Mouse (Mus musculus) hindbrain, embryonic 10.5 days (tissue): ENCODE measurements at regions not wholly inside any gene's neighbourhood (a gene's known extent, or its start where the extent isn't known, plus 50 kb on each side); places are given as distances from the start of the nearest gene placed in this dataset.
A peak's percentile ranks its signal among the peaks of the same experiment; 100 is the strongest.

Source experiments
- DNase-seq: peaks from one replicate; pipeline ENCODE4 v3.0.0-alpha.2; 2017; ENCODE audit warnings: low spot score
- H3K27ac ChIP-seq: fragments of 300-500 bp; sonication (generic); 2 replicates; pipeline ENCODE4 v1.5.1; 2016; ENCODE audit warnings: mild to moderate bottlenecking, moderate library complexity
- H3K27me3 ChIP-seq: fragments of 300-500 bp; sonication (generic); 2 replicates; pipeline ENCODE4 v1.6.1; 2016; ENCODE audit warnings: mild to moderate bottlenecking; ENCODE audit not compliant: poor library complexity, insufficient read depth, severe bottlenecking
- H3K36me3 ChIP-seq: fragments of 300-500 bp; sonication (generic); 2 replicates; pipeline ENCODE4 v1.6.1; 2016; ENCODE audit warnings: mild to moderate bottlenecking, moderate library complexity
- H3K4me1 ChIP-seq: fragments of 300-500 bp; sonication (generic); replicated peaks from 2 replicates; pipeline ENCODE4 v1.6.1; 2016; ENCODE audit warnings: mild to moderate bottlenecking
- H3K4me3 ChIP-seq: fragments of 300-500 bp; sonication (generic); 2 replicates; pipeline ENCODE4 v1.5.1; 2016; ENCODE audit warnings: mild to moderate bottlenecking, moderate library complexity
- H3K9me3 ChIP-seq: fragments of 300-500 bp; sonication (generic); 2 replicates; pipeline ENCODE4 v1.6.1; 2016; ENCODE audit warnings: mild to moderate bottlenecking, moderate library complexity
- WGBS: fragments of 180-500 bp; shearing (Covaris S2); methylation state at CpG from one replicate; pipeline ENCODE4 v1.1.7; 2016; 5-methylcytosine and 5-hydroxymethylcytosine counted together

DNA sequence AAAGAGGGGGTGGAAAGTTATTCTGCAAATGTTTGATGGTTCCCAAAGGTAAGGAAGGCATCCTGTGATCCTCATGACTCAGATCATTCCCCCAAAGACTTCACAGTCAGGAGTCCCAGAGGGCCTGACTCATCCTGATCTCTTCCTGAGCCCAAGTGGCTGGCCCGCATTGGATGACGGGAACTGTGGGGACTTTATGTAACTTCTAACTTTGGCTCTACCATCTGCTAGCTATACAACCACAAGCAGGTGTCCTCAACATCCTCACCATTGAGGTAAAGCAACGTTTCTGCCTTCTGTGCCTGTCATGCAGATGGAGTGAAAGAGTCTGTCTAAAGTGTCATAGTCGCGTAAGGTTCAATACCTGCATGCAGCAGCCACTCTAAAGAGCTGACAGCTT lies 501.6 kb upstream of the Gm10131 start:
- DNase-seq = no peak
- H3K4me1 ChIP-seq = no peaks in the 10 kb centered on the region; the same call in 1 of the 2 replicates
- H3K9me3 ChIP-seq = no peaks in the 10 kb centered on the region
- no peaks in the 10 kb centered on the region for H3K36me3 ChIP-seq
- H3K4me3 ChIP-seq = no peak overlapping the region
- 89% methylated on average over 5 of the region's 5 CpGs for WGBS
- no peak overlapping the region for H3K27ac ChIP-seq
- H3K27me3 ChIP-seq = no peaks in the 10 kb centered on the region

DNA sequence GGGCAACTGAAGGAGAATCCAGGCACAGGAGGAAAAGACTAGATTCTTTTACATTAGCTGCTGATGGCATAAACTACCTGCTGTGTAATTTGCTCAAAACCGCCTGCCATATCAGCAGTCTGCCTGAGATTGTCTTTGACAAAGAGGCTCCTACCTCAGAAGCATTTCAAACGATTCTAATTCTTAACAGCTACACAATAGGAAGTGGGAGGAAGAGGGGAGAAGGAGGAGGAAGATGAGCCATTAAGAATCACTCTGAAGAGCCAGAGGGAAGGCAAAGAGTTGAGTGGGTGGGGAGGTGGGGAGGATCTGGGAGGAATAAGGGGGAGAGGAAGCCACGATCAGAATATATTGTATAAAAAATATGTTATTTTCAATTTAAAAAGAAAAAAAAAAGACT lies 500.9 kb upstream of the Gm10131 start:
- Histone ChIP-seq H3K9me3 (no peaks in the 10 kb centered on the region), H3K27me3 (no peaks in the 10 kb centered on the region), H3K36me3 (no peaks in the 10 kb centered on the region), H3K27ac (no peak overlapping the region), H3K4me3 (no peak overlapping the region), H3K4me1 (no peaks in the 10 kb centered on the region)
- no peak for DNase-seq
- 71% methylated on average over 3 of the region's 3 CpGs for WGBS

DNA sequence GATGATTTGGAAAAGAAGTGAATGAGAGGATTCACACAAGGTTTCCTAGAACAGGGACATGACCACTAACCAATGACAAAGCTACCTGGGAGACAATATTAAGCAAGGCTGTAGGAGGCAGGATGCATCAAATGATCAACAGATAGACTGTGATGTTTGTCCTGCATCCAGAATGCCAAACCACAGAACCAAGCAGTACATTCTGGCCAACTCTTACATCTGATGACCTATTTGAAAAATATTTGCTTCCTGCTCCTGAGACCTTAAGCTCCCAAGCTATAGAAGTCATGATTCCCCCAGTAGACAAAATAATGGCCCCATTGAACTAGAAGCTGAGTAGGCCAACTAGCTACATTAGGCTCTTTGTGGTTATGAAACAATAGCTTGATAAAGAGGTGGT lies 498.6 kb upstream of the Gm10131 start:
- Histone ChIP-seq H3K27me3 (no peaks in the 10 kb centered on the region), H3K36me3 (no peaks in the 10 kb centered on the region), H3K9me3 (no peaks in the 10 kb centered on the region), H3K4me1 (no peaks in the 10 kb centered on the region), H3K27ac (no peak overlapping the region), H3K4me3 (no peak overlapping the region)
- no peak for DNase-seq

DNA sequence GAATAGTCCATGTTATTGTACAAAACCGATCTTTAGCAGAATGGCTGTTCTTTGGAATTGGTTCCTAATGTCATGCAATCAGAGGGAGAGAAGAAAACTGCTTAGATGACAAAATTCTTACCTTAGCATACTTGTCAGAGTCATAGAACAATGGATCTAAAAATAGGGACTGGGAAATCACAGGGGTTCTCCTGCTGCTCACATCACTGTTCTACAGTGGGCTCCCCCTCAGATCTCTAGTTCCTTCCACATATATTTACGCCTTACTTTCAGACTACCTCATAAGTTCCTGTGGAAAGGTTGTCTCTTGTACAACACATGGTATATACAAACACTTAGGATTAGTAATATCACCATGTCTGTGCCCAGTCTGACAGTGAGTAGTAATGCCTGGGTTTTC lies 495.9 kb upstream of the Gm10131 start:
- H3K9me3 ChIP-seq = no peaks in the 10 kb centered on the region
- H3K27ac ChIP-seq = no peak overlapping the region
- H3K36me3 ChIP-seq = no peaks in the 10 kb centered on the region
- no peak for DNase-seq
- H3K27me3 ChIP-seq = no peaks in the 10 kb centered on the region
- no peaks in the 10 kb centered on the region for H3K4me1 ChIP-seq
- WGBS = 94% methylated on average over 2 of the region's 2 CpGs
- H3K4me3 ChIP-seq = no peak overlapping the region

DNA sequence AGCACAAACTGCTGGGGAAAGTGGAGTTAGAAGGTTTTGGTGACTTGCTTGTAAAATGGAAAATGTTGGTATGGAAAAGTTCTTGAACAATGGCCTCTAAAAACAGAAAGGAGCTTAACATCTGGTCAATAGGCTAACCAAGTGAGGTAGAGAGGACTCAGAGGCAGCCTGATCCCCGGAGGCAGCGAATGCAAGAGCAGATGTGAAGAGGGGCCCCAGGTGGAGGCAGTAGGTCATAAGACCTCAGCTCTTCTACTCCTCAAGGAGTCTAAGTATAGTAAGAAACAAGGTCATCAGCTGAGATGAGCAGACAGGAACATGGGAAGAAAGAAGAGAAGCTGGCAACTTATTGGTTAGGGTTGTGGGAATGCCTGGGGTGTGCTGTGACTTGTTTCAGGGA lies 493.5 kb upstream of the Gm10131 start:
- 0 out of 2 replicates have a peak, but pooled peaks cover 3% of the 10 kb centered on the region for H3K4me1 ChIP-seq
- DNase-seq = no peak
- H3K27ac ChIP-seq = no peak overlapping the region
- 89% methylated on average over 2 of the region's 2 CpGs for WGBS
- H3K4me3 ChIP-seq = no peak overlapping the region
- no peaks in the 10 kb centered on the region for H3K36me3 ChIP-seq
- H3K27me3 ChIP-seq = 0 out of 2 replicates have a peak, but pooled peaks cover 2% of the 10 kb centered on the region
- no peaks in the 10 kb centered on the region for H3K9me3 ChIP-seq

DNA sequence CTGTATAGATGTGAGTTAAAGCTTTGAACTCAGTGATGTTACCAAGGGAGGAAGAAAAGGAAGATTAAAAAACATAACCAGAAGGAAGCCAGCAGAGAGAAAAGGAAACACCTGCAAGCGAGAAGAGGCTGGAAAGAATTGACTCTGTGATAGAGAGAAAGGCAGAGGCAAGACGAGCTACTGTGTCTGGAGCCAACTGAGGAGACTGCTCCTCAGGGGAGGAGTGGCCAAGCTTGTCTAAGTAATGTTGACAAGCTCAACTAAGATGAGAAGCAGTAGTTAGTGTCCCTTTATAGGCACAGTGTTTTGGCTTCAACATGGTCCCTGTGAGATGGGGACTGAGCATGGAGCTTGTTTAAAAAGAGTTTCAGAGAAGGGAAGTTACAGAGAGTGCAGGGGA lies 493.0 kb upstream of the Gm10131 start:
- Histone ChIP-seq H3K4me1 (0 out of 2 replicates have a peak, but pooled peaks cover 3% of the 10 kb centered on the region), H3K27me3 (0 out of 2 replicates have a peak, but pooled peaks cover 4% of the 10 kb centered on the region), H3K4me3 (no peak overlapping the region), H3K36me3 (no peaks in the 10 kb centered on the region), H3K9me3 (no peaks in the 10 kb centered on the region), H3K27ac (no peak overlapping the region)
- 77% methylated on average over 2 of the region's 2 CpGs for WGBS
- DNase-seq = no peak

DNA sequence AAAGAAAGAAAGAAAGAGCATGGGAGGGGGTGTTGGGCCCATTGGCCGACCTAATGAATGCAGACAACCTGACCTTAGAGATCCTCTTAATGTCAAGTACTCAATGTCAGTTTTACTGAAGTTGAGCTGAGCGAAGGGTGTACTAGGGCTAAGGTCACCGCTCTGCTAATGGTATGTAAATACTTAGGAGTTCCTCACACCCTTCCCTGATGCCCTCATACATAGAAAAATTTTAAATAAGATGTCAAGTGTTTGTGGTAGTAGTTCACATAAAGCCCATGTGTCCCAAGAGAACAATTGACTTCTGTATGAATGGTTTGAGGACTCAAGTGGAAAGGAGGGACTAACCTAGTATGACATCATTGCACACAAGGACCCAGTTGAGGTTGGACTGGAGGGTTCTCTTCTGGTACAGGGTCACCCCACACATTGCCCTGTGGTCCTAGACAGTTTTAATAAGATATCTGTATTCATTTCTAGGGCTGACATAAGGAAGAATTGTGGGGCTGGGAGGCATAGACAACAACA lies 490.0 kb upstream of the Gm10131 start:
- H3K27me3 ChIP-seq = 0 out of 2 replicates have a peak, but pooled peaks cover 4% of the 10 kb centered on the region
- WGBS = 72% methylated on average over 3 of the region's 3 CpGs
- no peak overlapping the region for H3K4me3 ChIP-seq
- H3K4me1 ChIP-seq = 0 out of 2 replicates have a peak, but pooled peaks cover 3% of the 10 kb centered on the region
- no peak for DNase-seq
- no peaks in the 10 kb centered on the region for H3K9me3 ChIP-seq
- no peak overlapping the region for H3K27ac ChIP-seq
- no peaks in the 10 kb centered on the region for H3K36me3 ChIP-seq

DNA sequence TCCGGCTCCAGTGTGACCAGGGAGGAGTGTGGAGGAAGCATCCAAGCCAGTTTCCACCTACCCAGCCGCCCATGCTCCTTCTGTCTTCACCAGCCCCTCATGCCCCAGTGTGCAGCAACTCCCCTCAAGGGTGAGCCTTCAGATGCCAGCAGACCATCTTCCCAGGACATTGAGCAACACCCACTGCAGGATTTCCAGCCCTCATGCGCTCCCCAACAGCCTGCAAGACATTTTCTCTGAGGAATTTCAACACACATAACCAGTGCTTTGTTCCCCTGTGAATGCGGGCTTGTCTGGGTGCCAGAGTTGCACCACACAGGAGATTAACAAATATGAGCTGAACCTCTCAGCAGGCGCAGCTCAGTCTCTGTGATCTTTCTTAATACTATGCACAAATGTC lies 489.3 kb upstream of the Gm10131 start:
- Histone ChIP-seq H3K36me3 (no peaks in the 10 kb centered on the region), H3K9me3 (no peaks in the 10 kb centered on the region), H3K27ac (peak overlapping the region; percentile 0; the same call in 1 of the 2 replicates), H3K4me1 (0 out of 2 replicates have a peak, but pooled peaks cover 3% of the 10 kb centered on the region), H3K4me3 (no peak overlapping the region), H3K27me3 (0 out of 2 replicates have a peak, but pooled peaks cover 4% of the 10 kb centered on the region)
- 74% methylated on average over 5 of the region's 5 CpGs for WGBS
- DNase-seq = no peak

DNA sequence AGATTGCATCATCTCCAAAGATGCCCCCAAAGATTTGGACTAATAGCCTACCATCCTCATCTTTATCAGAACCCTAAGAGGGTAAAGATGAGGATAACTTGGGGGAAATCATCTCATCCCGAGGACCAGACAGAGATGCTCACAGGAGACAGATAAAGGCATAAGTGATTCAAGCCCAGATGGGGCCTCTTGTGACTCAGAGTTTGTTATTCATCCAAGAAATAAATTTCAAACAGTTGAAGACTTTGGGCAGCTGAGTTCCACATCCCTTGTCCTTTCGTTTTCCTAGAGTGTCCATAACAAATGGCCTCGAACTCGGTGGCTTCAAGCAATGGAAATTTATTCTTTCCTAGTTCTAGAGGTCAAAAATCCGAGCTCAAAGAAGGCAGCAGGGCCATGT lies 485.1 kb upstream of the Gm10131 start:
- H3K4me1 ChIP-seq = 0 out of 2 replicates have a peak, but pooled peaks cover 3% of the 10 kb centered on the region

DNA sequence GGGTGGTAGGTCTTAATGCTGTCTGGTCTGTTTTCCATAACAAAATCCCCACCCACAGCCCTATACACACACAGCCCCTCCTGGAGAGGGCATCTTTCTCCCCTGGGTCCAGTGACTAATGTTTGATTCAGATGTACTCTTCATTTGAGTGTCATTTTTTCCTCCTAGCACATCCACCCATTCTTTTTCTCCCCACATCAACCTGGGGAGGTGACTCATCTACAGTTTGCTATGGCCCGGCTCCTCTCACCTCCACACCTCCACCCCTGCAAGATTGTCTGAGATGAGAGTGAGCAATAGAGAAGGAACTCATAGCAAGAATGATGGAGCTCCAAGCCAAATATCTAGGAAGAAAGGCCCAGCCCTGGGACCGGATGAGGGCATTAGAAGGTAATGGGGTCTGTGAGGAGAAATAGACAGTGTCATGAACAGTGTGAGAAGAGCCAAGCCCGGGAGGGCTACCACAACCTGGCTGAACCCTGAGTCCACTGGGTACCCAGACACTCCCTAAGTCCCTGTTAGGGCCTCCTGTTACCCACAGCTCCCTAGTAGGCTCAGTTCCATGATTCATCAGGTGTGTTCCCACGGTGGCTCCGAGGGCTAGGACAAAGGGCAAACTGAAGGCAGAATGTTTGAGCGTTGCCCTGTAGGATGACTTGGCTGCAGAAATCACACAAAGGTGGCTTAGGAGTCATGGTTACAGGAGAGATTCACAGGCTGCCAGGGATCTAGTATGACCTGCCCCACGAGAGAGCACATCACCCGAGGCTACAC lies 479.6 kb upstream of the Gm10131 start:
- Histone ChIP-seq H3K27ac (no peak overlapping the region), H3K4me3 (no peak overlapping the region), H3K4me1 (0 out of 2 replicates have a peak, but pooled peaks cover 3% of the 10 kb centered on the region), H3K9me3 (no peaks in the 10 kb centered on the region), H3K27me3 (no peaks in the 10 kb centered on the region), H3K36me3 (no peaks in the 10 kb centered on the region)
- no peak for DNase-seq
- WGBS = 91% methylated on average over 8 of the region's 8 CpGs

More for the DNA sequence above, 485.1 kb upstream of the Gm10131 start:
- DNase-seq = no peak
- Histone ChIP-seq H3K4me3 (no peak overlapping the region), H3K9me3 (no peaks in the 10 kb centered on the region), H3K36me3 (no peaks in the 10 kb centered on the region), H3K27ac (no peak overlapping the region), H3K27me3 (0 out of 2 replicates have a peak, but pooled peaks cover 4% of the 10 kb centered on the region)
- 86% methylated on average over 5 of the region's 5 CpGs for WGBS

DNA sequence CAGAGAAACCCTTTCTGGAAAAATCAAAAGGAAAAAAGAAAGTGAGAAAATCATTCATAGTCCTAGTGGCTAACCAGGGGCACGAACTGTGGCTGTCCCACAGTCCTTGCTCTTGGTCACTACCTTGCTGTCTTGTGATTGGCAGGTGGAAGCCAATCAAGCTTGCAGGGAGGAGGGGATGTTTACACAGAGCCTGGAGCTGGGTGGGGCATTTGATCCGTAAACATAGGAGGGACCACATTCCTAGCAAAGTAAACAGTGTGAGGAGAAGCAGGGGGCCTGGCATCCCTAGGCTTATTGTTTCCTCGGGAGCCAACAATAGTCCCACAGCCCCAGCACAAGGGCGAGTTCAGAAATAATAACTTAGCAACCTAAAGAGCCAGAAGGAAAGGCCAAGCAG lies 466.5 kb upstream of the Gm10131 start:
- DNase-seq = no peak
- H3K27me3 ChIP-seq = no peaks in the 10 kb centered on the region; the same call in 1 of the 2 replicates
- no peaks in the 10 kb centered on the region for H3K9me3 ChIP-seq
- H3K4me3 ChIP-seq = no peak overlapping the region
- no peaks in the 10 kb centered on the region for H3K36me3 ChIP-seq
- H3K27ac ChIP-seq = 0 out of 2 replicates have a peak overlapping the region, but pooled peaks have one; percentile 12
- peaks cover 18% of the 10 kb centered on the region for H3K4me1 ChIP-seq
- 16% methylated on average over 4 of the region's 4 CpGs for WGBS

DNA sequence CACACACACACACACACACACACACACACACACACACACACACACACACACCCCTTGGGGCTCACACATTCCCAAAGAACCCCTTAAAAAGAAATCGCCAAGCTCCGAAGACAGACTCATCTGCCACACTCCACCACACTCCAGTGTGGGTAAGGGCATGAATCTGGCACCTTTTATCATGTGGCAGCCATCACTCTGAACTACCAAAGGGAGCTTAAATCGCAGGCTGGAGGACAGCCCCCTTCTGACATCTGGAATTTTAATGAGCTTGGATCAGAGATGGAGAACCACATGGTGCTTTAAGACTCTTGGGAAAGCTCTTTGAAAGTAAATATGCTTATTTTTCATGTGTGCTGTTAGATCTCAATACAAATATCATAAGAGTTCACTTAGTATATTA lies 462.5 kb upstream of the Gm10131 start:
- Histone ChIP-seq H3K4me1 (peaks cover 22% of the 10 kb centered on the region), H3K36me3 (no peaks in the 10 kb centered on the region), H3K4me3 (no peak overlapping the region), H3K27me3 (no peaks in the 10 kb centered on the region; the same call in 1 of the 2 replicates), H3K9me3 (no peaks in the 10 kb centered on the region), H3K27ac (no peak overlapping the region)
- WGBS = 67% methylated on average over 3 of the region's 3 CpGs
- DNase-seq = no peak
